Mouse (Mus musculus): ENCODE measurements around the gene Tmem158.

Tmem158 gene

DNA sequence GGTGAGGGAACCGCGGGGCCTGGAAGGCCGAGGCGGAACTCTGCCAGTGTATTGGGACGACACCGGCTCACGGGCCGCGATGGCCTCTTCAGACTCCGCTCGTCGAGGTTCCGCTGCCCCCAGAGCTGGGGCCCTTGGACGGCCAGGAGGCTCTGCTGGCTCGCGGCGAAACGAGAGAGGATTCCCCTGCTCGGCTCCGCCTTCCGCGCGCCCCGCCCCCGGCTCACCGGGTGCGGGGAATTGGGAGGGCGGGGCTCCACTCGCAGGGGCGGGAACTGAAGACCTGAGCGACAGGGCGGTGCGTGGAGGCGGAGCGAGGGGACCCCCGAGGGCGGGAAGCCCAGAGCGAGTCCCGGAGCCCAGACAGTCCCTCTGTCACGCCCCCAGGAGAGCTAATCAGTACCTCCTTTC, at the start of gene Tmem158:
TSS of gene Tmem158 (minus strand) at position 154 of the 411 bp plus-strand sequence.
- DNase-seq, result peak; percentile 83

DNA sequence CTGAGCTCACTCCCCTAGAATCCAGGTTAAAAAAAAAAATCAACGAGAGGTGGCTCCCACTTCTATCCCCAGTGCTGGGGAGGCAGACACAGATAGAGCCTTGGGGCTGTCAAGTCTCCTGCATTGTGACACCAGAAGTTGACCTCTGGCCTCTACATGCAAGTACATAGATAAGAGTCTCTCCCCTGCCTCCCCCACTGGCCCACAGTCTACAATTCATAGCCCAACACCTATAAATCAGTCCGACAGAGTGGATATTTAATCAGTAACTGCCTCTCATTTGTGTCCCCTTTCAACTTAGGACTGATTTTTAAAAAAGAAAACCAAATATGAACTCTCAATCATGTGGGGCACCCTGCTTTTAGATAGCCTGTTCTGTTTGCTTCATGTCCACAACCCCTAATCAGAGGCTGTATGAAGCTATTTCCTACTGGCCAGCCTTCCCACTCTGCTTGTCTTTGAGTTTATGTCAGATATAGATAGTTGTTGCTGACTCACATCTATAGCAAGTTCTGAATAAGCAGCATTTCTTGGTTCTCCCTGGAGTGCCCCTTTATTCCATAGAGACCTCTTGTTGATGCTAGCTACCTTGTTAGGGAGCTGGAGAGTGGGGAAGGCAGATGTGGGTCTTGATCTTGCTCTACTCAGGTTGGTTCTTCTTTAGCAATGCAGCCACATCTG, 49.3 kb upstream of the Tmem158 start:
- no peak for DNase-seq

DNA sequence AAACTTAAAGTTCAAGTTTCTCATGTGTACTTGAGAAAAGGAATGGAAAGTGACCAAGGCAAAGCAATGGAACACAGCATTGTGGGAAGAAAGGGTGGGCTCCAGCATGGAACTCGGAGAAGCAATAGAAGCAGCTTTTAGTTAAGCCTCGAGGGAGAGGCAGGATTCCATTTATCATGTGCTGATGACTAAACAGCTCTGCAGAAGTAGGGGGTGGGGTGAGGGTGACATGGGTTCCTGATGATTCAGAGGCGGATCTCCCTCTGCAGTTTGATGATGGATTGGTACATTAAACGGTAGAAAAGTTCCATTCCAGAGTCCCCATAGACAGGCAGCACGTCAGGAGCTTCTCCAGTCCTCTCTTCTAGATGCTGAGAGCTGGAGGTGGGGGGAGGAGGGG, 48.5 kb upstream of the Tmem158 start:
- no peak for DNase-seq

DNA sequence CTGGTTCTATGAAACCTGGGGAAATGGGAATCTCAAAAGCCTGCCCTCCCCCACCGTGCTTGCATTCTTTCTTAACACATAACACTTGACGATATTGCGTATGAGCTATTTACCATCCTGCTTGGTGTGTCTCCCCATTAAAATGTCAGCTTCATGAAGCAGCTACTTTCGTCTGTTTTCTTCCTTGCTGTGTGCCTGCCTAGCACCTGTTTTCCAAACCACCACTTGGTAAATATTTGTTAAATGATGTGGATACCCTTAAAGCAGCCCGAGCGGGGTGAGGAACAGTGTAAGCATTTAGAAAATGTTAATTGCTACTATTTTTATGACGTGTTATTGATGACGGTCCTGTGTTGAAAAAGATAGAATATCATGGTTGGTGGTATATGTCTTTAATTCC, 44.4 kb upstream of the Tmem158 start:
- peak; percentile 1 for DNase-seq

DNA sequence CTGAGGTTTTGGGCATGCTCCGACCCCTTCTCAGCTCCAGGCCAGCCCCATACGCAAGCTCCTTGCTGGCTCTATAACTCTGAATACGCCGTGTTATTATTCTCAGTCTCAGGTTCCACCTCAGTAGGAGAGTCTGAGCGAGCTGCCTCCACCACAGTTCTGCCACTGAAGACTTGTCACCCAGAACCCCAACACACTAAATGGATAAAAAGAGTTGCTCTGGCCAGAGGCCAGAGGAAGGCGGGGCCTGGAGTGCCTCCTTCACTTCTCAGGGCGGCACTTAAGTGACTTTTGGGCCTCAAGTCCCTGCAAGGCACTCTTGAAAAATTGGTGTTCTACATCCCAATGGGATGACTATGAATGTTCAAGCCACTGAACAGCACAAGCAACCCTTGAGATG, 43.4 kb upstream of the Tmem158 start:
- DNase-seq, result no peak

DNA sequence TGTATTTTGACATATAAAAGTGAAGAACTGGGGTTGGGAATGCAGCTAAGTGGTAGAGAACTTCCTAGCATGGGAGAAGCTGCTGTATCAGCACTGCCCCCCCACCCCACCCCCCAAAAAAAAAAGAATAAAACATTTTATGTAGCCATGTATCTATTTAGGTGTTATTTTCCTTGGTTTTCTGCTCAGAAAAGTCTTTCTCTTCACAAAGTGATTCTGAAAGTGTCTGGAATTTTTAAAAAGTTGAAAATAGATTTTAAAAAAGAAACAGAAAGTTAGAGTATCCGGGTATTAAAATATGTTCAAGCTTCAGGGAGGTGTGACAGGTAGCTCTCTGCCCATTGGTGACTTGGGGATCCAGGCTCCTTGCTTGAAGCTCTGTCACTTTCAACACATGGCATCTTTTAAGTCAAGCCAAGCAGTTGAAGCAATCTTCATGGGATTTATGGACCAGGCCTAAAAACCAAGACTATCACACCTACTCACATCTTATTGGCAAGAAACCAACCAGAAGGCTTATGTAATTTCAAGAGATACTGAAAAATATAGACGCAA, 42.3 kb upstream of the Tmem158 start:
- DNase-seq, result no peak

DNA sequence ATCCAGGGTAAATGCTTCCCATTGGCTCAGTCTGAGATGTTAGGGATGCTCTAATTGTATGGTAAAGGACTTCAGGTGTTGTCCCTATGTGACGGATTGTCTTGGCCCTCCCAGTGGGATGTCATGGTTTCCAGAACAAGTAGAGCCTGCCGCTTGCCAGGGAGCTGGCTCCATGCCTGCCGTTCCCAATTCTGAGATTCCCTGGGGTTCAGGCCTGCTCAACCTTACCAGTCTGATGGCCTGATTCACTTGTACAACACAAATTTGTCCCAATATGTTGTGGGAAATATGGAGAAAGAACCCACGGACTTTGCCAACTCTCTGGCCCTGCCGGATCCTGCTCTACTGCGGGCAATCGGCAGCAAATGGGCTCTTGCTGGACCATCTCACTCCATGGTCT, 37.3 kb upstream of the Tmem158 start:
- DNase-seq, result no peak

DNA sequence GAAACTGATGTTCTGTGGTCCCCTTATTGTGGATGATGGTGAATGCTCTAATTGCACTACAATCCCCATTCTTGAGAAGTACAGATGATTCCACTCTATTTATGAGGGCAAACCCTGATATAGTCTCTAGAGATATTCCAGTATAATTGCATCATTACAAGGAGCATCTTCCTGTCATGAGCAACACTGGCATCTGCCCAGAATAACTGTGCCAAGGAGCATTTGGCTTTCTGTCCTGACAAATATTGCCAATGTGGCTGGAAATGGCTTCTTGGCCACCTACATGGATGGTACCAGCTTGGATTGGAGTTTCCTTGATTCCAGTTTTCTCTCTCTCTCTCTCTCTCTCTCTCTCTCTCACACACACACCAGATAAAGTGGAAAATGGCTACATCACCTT, 35.7 kb upstream of the Tmem158 start:
- no peak for DNase-seq

DNA sequence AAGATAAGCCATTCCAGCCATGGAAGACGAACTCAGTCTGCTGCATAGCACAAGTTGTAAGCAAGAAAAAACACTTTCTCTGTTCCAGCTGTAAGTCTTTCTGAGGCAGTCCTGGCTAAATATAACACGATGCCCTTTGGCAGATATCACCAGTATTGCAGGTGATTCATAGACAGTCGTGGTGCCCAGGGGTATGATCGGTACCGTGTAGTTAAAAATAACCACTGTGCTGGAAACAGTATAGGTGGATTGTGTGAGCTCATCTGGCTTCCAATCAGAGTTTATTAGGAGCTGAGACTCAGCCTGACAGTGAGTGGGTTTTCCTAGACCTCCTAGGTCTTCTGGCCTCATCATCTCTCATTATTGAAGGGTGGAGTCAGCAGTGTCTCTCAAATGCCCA, 34.0 kb upstream of the Tmem158 start:
- DNase-seq, result no peak

DNA sequence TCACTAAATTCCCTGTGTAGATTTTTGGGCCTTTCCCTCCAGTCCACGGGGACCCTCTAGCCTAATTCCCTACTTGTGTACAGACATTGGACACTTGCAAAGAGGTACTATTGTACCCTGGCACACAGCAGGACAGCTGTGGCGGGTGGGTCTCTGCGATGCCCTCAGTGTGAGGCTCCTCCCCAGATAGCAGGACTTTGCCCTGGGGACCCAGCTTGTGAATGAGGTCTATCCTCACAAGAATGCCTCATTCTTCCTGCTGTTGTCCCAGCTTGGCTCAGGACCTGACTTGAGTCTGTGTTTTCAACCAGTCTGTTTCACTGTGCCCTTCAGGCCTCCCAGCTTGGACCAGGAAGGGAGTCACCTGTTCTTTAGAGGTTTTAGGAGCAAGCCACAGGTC, 27.8 kb upstream of the Tmem158 start:
- no peak for DNase-seq

DNA sequence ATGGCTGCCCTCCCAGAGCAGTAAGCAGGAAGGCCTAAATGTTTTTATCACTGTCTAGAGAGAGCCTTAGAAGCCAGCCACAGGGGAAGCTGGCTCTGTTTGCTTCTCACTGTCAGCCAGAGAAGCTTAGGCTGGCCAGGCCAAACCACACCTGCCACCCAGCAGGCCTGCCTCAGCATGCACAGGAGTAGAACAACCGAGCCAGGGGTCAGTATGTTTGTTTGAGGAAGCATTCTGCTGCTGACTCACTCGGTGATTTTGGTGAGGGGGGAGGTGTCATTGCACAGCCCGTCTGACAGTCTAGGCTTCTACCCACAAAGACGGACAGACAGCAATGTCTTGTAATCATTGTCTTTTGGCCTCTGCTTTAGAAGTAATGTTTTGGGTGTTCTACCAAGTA, 25.1 kb upstream of the Tmem158 start:
- DNase-seq, result no peak

DNA sequence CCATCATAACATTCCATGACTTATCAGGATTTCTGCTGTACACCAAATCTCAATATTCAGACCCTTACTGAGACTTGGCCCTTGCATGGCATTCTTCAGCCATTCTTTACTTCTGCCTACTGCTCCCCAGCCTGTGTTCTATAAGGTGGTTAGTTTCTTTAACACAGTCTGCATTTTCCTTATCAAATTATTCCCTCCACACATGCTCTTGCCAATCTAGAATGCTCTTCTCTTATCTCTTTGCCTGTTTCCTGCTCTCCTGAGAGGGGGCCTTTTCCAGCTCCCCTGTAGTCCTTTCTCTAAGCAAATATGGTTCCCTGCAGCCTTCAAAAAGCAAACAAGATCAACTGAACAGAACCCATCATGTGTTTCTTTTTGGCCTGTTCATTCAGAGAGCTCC, 20.2 kb upstream of the Tmem158 start:
- DNase-seq, result no peak

DNA sequence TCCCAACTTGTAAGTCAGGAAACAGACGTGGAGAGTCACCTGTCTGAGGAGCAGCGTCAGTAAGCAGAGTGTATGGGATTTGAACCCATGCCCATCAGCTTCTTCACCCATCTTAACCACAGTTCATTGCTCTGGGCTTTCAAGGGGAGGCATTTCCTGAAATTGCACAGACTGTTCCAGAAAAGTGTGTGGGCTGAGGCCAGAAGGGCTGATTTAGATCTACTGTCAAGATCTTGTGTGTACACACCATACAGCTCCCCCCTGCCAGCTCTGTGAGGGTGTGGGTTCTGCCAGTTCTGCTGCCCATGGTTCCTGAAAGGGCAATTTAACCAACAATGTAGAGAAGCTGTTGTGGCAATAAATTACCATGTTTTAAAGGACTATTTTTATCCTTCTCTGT, 17.4 kb upstream of the Tmem158 start:
- no peak for DNase-seq

DNA sequence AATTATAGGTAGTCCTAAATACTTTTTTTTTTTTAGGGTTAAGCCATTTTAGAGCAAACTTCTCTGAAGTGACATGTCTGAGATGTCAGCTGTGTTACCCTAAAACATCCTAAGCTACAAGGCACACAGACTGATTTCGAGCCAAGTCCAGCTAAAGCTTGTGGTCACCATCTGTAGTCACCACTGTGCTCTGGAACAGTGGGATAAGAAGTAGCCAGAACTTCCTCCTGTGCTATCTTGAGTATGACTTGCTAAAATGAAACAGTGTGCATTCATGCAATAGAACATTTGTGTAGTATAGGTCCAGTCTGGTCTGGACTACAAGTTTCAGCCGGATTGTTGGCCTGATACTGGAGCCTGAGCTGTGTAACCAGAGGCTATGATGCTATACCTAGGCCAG, 14.8 kb upstream of the Tmem158 start:
- no peak for DNase-seq

DNA sequence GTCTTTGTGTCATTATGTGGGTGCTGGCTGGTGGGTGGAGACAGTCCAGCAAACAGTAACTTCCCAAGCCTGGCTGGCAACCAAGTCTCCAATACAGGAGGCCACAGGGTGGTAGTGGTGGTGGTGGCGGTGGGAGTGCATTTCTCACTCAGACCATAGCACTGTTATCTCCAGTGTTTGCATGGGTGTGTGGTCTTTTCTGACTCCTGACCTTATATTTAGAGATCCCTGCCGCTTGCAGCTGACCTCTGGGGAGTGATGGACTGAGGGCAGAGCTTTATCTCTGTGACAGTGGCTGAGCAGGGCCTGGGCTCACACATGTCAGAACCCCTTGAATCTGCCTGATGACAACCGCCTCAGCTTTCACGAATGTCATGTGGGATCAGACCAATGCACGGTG, 14.1 kb upstream of the Tmem158 start:
- DNase-seq, result no peak

DNA sequence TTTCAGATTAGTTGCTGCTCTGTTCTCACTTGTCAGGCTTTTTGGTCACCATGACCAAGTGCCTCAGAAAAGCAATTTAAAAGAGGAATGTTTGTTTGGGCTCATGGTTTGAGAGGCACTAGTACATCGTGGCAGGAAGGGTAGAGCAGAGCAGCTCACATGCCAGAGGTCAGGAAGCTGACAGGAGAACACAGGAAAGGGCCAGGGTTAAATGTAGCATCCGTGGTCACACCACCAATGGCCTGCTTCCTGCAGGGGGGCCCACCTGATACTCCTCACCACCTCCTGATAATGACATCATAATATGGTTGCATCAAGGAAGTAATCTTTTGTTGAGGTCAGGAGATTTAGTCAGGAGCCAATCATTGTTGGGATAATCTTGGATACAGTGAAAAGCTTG, 13.3 kb upstream of the Tmem158 start:
- DNase-seq, result no peak

DNA sequence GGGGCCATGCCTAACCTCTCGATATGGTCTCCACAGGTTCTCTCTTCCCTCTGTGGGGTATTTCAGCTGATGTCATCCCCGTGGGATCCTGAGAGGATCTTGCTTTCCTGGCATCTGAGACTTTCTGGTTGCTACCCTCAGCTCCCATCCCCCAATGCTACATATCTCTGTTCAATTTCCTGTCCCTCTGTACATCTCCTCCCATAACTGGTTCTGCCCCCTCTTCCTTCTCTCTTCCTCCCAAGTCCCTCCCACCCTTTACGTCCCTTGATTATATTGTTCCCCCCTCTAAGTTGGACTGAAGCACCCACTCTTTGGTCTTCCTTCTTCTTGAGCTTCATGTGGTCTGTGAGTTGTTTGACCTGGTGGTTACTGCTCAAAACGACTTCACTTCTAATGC, 11.0 kb upstream of the Tmem158 start:
- no peak for DNase-seq

DNA sequence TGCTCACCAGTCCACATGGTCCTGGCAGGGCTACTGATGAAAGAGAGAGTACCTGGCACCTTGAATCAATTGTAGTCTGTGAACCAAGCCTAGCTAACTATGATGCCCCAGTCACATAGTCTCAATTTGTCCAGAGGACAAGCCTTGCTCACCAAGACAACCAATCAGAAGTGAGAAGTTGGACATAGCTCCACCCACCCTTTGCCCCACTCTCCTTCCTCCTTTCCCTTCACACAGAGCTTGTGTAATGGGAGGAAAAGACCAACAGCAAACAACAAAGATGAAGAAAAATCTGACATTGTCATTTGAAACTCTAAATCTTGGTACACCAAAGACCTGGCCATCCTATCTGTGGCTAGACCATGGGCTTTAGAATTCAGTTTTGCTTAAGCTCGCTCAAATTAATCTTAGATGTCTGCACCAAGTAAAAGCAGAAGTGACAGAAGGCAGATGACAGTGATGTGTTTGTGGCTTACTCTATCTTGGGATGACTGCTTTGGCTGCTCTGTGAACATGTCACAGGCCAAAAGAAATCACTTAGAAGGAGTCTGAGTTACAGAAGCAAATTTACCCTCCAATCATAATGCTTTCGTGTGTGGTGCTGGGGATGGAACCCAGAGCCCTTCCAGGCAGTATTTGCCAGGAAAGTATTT, 9.5 kb upstream of the Tmem158 start:
- no peak for DNase-seq

DNA sequence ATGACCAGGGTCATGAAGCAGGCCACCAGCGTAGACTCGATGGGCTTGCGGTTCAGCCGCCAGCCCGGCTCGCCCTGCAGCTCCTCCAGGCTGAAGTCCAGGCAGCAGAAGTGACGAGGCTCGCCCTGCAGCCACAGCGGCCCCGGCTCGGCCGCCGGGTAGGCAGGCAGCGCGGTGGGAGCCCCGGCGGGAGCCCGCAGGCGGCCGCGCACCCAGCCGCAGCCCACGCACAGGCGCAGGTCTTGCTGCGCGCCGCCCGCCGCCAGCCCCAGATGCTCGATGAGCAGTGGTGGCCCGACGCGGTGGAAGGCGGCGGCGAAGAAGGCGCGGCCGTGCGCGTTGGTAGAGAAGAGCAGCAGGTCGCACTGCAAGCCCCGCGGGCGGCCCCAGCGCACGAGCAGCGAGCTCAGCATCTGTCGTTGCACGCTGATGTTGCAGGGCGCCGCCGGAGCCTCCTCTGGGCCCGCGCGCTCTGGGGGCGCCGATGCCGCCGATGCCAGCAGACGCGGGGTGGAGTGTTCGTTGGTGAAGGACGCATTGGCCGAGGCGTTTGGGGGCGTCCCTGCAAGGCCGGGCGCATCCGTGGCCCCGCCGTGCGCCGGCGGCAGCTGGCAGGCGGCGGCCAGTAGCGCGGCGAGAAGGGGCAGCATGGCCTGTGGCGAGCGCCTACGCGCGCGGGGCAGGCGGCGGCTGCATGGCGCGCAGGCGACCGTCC, 511 bp downstream of the Tmem158 start:
- DNase-seq, result peak; percentile 33

DNA sequence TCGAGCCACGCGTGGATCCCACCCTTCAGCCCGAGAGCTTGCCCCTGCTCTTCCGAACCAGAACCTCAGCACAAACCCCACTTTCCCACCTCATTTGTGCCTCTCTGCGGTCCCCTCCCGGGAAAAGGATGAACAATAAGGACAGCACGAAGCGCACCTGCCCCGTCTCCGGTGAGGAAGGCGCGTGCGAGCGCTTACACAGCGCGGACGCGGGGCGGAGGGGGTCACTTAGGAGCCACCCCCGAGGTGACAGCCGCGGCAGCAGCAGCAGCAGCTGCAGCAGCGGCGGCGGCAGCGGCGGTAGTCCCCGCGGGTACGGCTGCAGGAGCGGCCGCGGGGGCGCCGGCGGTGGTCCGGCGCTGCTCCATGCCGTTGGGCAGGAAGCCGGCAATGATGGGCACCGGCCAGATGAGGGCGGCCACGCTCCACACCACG, 1.1 kb downstream of the Tmem158 start:
- DNase-seq, result peak; percentile 83

DNA sequence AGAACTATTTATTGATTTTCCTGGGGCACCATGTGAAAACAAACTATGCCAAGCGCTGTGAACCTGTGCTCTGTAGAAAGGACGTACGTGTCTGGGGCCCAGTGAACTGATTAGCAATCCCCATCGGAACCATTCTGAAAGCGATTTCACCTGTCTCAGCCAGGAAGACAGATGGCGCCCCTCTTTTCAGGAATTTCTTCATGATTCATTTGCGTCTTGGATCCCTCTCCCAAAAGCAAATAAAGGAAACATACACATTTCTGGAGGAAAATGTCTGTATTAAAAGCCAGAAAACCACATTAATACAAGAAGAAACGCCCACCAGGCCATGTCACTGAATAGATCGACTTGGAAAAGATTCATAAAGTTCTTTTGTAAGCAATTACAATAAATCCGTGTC, 1.8 kb downstream of the Tmem158 start:
- no peak for DNase-seq

DNA sequence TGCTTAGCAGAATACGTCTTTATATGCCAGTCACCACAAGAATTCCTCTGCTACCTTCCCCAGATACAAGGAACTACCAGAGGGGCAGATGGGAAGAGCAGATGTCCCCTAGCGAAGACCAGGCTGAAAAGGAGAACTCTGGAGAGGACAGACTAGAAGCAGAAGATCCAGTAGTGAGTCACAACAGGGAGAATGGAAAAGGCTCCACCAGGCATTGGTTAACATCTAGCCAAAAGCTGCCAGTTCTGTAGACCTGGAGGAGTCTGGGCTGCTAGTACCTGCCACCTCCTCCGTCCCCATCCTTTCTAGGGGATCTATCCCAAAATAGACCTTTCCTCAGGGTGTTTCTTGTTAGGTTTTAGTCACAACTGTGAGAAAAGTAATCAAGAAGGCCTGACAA, 4.8 kb downstream of the Tmem158 start:
- DNase-seq, result no peak

DNA sequence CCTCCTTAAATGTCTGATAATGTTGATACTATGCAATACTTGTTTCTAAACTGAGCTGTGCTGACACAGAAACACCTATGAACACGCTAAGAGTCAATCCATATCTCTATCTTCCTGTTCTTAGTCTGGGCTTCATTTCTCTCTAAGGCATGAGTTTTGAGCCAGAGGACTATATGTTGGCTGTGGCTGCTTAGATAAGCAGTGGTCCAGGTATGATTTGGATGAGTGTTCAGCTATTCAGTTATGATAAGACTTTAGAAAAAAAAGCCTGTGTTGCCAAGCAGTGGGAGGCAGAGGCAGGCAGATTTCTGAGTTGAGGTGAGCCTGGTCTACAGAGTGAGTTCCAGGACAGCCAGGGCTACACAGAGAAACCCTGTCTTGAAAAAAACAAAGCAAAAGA, 12.6 kb downstream of the Tmem158 start:
- no peak for DNase-seq

DNA sequence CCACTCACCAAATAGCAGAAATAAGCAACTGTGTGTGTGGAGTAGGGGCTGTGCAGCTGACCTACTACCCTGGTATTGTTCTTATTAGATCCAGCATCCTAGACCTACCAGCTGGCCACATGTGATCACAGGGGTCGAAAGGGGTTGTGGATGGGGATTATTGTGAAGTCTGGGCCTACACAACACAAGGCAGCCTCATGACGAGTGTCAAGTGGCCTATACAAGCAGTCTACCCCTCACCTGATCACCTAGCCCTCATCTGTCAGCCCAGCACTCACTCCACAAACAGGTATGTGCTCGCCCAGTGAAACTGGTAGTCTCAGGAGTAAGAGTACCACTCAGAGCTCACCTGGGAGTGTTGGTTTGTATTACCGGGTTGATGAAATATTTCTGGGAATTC, 15.4 kb downstream of the Tmem158 start:
- no peak for DNase-seq
